Mouse (Mus musculus): Measurements from ENCODE around the gene Nhlh2. TPM values are rescaled to one million over a fixed set of nuclear protein-coding genes. Genes with fewer than 3 reads are reported as not detected.

The Nhlh2 gene
- total and polyA plus RNA-seq, 3 experiments = not detected

DNA sequence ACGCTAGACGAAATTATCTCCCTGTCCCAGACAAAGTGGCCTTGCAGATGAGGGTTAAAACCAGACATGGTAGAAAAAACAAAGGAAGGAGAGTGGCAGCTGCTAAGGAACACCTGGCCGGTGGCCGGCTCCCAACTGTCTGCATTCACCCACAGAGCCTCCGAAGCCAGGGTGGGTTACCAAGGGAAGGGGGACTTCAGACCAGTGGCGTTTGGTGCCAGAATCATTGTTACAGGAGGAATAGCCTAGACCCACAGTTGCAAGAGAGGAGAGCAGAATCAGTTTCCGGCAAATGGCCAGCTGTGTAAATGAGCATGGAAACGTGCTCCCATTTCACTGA lies 52.8 kb downstream of the Nhlh2 start:
- H3K36me3 ChIP-seq (replicated peaks in 1 of 2; ENCODE audit: control insufficient read depth in 1 of 2, insufficient read depth in 1 of 2, low read length in 1 of 2) = no peaks in the 10 kb centered on the region
- no peaks in the 10 kb centered on the region for H3K79me2 ChIP-seq (replicated peaks; ENCODE audit: control insufficient read depth, extremely low read depth, insufficient read depth, poor library complexity, severe bottlenecking)
- DNase-seq (ENCODE audit: extremely low read depth) = no peak
- no peak overlapping the region for H3K9ac ChIP-seq (ENCODE audit: insufficient read depth, low read depth)
- dilution Hi-C loops (cut with MboI; ENCODE audit: extremely low pct_ligation_motif_present, extremely low pct_unique_long_range_greater_than_20kb, low sequenced_read_pairs) = no loop called here
- TF ChIP-seq ZKSCAN1 (IDR thresholded peaks at IDR 0.05; ENCODE audit: borderline replicate concordance, low read depth, low read length) (no peak), TCF12 (IDR thresholded peaks at IDR 0.05; ENCODE audit: low read depth, low read length) (no peak)
- no peak overlapping the region for H3K27ac ChIP-seq (ENCODE audit: insufficient read depth, low read depth)
- H3K4me2 ChIP-seq (ENCODE audit: insufficient read depth, low read depth, poor library complexity, severe bottlenecking) = no peak overlapping the region
- H3K4me3 ChIP-seq (replicated peaks in 1 of 3; ENCODE audit: low read depth in 2 of 3, low read length in 2 of 3, poor library complexity in 1 of 3) = no peak overlapping the region
- in situ Hi-C loops (cut with MboI; ENCODE audit: low pct_ligation_motif_present, low pct_unique_long_range_greater_than_20kb, low sequenced_read_pairs) = loop anchor here (25.0 kb wide), 1 partner anchor 175 kb away; no protein-coding TSS in a partner anchor
- H3K27me3 ChIP-seq (replicated peaks) = no peaks in the 10 kb centered on the region
- 0 out of 4 replicates have a peak, but pooled peaks cover 0 to 3% of the 10 kb centered on the region in 2 experiments for H3K4me1 ChIP-seq (ENCODE audit: control insufficient read depth in 1 of 2, insufficient read depth in 2 of 2)
- no peaks in the 10 kb centered on the region for H3K9me3 ChIP-seq (replicated peaks; ENCODE audit: low read length)

GRCm38 (mm10) chr3:102063273-102064120 lies 53.6 kb downstream of the Nhlh2 start:
- no peaks in the 10 kb centered on the region for H3K27me3 ChIP-seq (replicated peaks)
- H3K9ac ChIP-seq (ENCODE audit: insufficient read depth, low read depth) = no peak overlapping the region
- no peak overlapping the region for H3K27ac ChIP-seq (ENCODE audit: insufficient read depth, low read depth)
- H3K79me2 ChIP-seq (replicated peaks; ENCODE audit: control insufficient read depth, extremely low read depth, insufficient read depth, poor library complexity, severe bottlenecking) = no peaks in the 10 kb centered on the region
- H3K9me3 ChIP-seq (replicated peaks; ENCODE audit: low read length) = no peaks in the 10 kb centered on the region
- H3K4me3 ChIP-seq (replicated peaks in 1 of 3; ENCODE audit: low read depth in 2 of 3, low read length in 2 of 3, poor library complexity in 1 of 3) = no peak overlapping the region
- no peak for TF ChIP-seq MAFK (IDR thresholded peaks at IDR 0.05; ENCODE audit: insufficient replicate concordance, low read length)
- TF ChIP-seq POLR2AphosphoS2 (IDR thresholded peaks at IDR 0.05; ENCODE audit: low read depth, low read length) = no peak
- TF ChIP-seq ZNF384 (IDR thresholded peaks at IDR 0.05; ENCODE audit: low read depth, low read length) = no peak
- no peak for TF ChIP-seq HCFC1 (IDR thresholded peaks at IDR 0.05; ENCODE audit: low read depth, low read length)
- TF ChIP-seq CHD2 (IDR thresholded peaks at IDR 0.05; ENCODE audit: low read length) = no peak
- TF ChIP-seq NELFE (IDR thresholded peaks at IDR 0.05; ENCODE audit: low read depth, low read length) = no peak
- TF ChIP-seq ZKSCAN1 (IDR thresholded peaks at IDR 0.05; ENCODE audit: borderline replicate concordance, low read depth, low read length) = no peak
- no peak for TF ChIP-seq CHD1 (IDR thresholded peaks at IDR 0.05; ENCODE audit: low read depth, low read length)
- TF ChIP-seq MEF2A (IDR thresholded peaks at IDR 0.05; ENCODE audit: borderline replicate concordance, low read depth, low read length) = no peak
- TF ChIP-seq USF1 (IDR thresholded peaks at IDR 0.05; ENCODE audit: low read depth, low read length) = no peak
- no peak for TF ChIP-seq TCF12 (IDR thresholded peaks at IDR 0.05; ENCODE audit: low read depth, low read length)
- no peak for TF ChIP-seq ZMIZ1 (IDR thresholded peaks at IDR 0.05; ENCODE audit: low read depth, low read length)
- no peak for TF ChIP-seq POLR2A (IDR thresholded peaks at IDR 0.05; ENCODE audit: low read depth, low read length)
- TF ChIP-seq MAX (IDR thresholded peaks at IDR 0.05; ENCODE audit: low read length) = no peak
- TF ChIP-seq MYC (IDR thresholded peaks at IDR 0.05; ENCODE audit: low read depth, low read length) = no peak
- no peak for TF ChIP-seq BHLHE40 (IDR thresholded peaks at IDR 0.05; ENCODE audit: low read depth, low read length)
- no peak for TF ChIP-seq GABPA (IDR thresholded peaks at IDR 0.05; ENCODE audit: insufficient replicate concordance, low read depth, low read length)
- TF ChIP-seq MAZ (IDR thresholded peaks at IDR 0.05; ENCODE audit: low read depth, low read length) = no peak
- TF ChIP-seq JUND (conservative IDR thresholded peaks at IDR 0.05; ENCODE audit: low read depth, low read length) = no peak
- no peak for DNase-seq (ENCODE audit: extremely low read depth)
- no peak overlapping the region for H3K4me2 ChIP-seq (ENCODE audit: insufficient read depth, low read depth, poor library complexity, severe bottlenecking)
- dilution Hi-C loops (cut with MboI; ENCODE audit: extremely low pct_ligation_motif_present, extremely low pct_unique_long_range_greater_than_20kb, low sequenced_read_pairs) = no loop called here
- in situ Hi-C loops (cut with MboI; ENCODE audit: low pct_ligation_motif_present, low pct_unique_long_range_greater_than_20kb, low sequenced_read_pairs) = loop anchor here (25.0 kb wide), 1 partner anchor 176 kb away; no protein-coding TSS in a partner anchor
- H3K4me1 ChIP-seq (ENCODE audit: control insufficient read depth in 1 of 2, insufficient read depth in 2 of 2) = 0 out of 4 replicates have a peak, but pooled peaks cover 0 to 3% of the 10 kb centered on the region in 2 experiments
- H3K36me3 ChIP-seq (replicated peaks in 1 of 2; ENCODE audit: control insufficient read depth in 1 of 2, insufficient read depth in 1 of 2, low read length in 1 of 2) = no peaks in the 10 kb centered on the region

Measured in CH12.LX (cell line).